Mouse (Mus musculus) liver, adult 2 months (tissue): Measurements from ENCODE around the gene Ffar4. TPM values are rescaled to one million over a fixed set of nuclear protein-coding genes. Genes with fewer than 3 reads are reported as not detected.

Source experiments
- DNase-seq: peaks from one replicate; pipeline ENCODE4 v3.0.0-alpha.2; 2011; ENCODE audit warnings: low read depth, low spot score; ENCODE audit errors: extremely low read depth
- H3K27ac ChIP-seq: fragments of 200-500 bp; replicated peaks from 2 replicates; pipeline ENCODE4 v1.5.1; 2012; ENCODE audit warnings: low read depth, mild to moderate bottlenecking, control low read depth, inconsistent platforms, low read length; ENCODE audit not compliant: insufficient read depth
- H3K27me3 ChIP-seq: fragments of 200-500 bp; 2 replicates; pipeline ENCODE4 v1.6.1; 2012; ENCODE audit warnings: mild to moderate bottlenecking, moderate library complexity, low read length, inconsistent platforms; ENCODE audit not compliant: control insufficient read depth, insufficient read depth
- H3K36me3 ChIP-seq: fragments of 200-500 bp; 2 replicates; pipeline ENCODE4 v1.6.1; 2012; ENCODE audit warnings: low read length, inconsistent platforms; ENCODE audit not compliant: control insufficient read depth, insufficient read depth
- H3K4me1 ChIP-seq: fragments of 200-500 bp; 2 replicates; pipeline ENCODE4 v1.6.1; 2011; ENCODE audit warnings: low read length; ENCODE audit not compliant: control insufficient read depth, insufficient read depth
- H3K4me3 ChIP-seq: fragments of 200-500 bp; 2 replicates; pipeline ENCODE4 v1.5.1; 2011; ENCODE audit warnings: low read depth, mild to moderate bottlenecking, control low read depth, low read length, moderate library complexity; ENCODE audit not compliant: insufficient read depth
- H3K79me2 ChIP-seq: fragments of 200-500 bp; 2 replicates; pipeline ENCODE4 v1.6.1; 2012; ENCODE audit warnings: inconsistent platforms, mild to moderate bottlenecking, low read length, moderate library complexity; ENCODE audit not compliant: control insufficient read depth, insufficient read depth
- H3K9ac ChIP-seq: fragments of 200-500 bp; 2 replicates; pipeline ENCODE4 v1.6.1; 2012; ENCODE audit warnings: low read depth, mild to moderate bottlenecking, control low read depth, inconsistent platforms, low read length
- CTCF ChIP-seq: fragments of 200-500 bp; IDR thresholded peaks from 2 replicates; pipeline ENCODE4 v1.5.1; 2011; ENCODE audit warnings: low read depth, low read length, control low read depth
- POLR2A ChIP-seq: fragments of 200-500 bp; IDR thresholded peaks from 2 replicates; pipeline ENCODE4 v1.6.1; 2011; ENCODE audit warnings: low read length, control low read depth; ENCODE audit not compliant: insufficient read depth; ENCODE audit errors: extremely low read depth
- WGBS: fragments of 180-500 bp; shearing (Covaris S2); methylation state at CpG from one replicate; pipeline ENCODE4 v1.1.7; 2018; 5-methylcytosine and 5-hydroxymethylcytosine counted together
- polyA plus RNA-seq: library from polyadenylated mRNA; depleted of rRNA; stranded (reverse); fragments of >200 nt; gene quantifications from 2 replicates; pipeline ENCODE4 v1.2.3, GENCODE M21; 2012
- total RNA-seq: library from RNA; depleted of rRNA; stranded (reverse); fragments of >200 nt; gene quantifications from 2 replicates; pipeline ENCODE4 v1.2.3, GENCODE M21; 2014

The Ffar4 gene
- total and polyA plus RNA-seq, 2 experiments, result 0.09 to 0.83 TPM

GRCm38 (mm10) chr19:38086948-38087551 is 9.8 kb upstream of the Ffar4 start:
- Histone ChIP-seq H3K27me3 (no peaks in the 10 kb centered on the region), H3K9ac (no peak overlapping the region), H3K4me1 (no peaks in the 10 kb centered on the region), H3K4me3 (no peak overlapping the region), H3K79me2 (no peaks in the 10 kb centered on the region), H3K36me3 (no peaks in the 10 kb centered on the region), H3K27ac (no peak overlapping the region)
- DNase-seq, result peak; percentile 80
- TF ChIP-seq POLR2A, result no peak
- peak; percentile 85 for TF ChIP-seq CTCF
- 17% methylated on average over 11 of the region's 11 CpGs for WGBS

GRCm38 (mm10) chr19:38089358-38089757 is 7.5 kb upstream of the Ffar4 start:
- Histone ChIP-seq H3K4me3 (no peak overlapping the region), H3K9ac (no peak overlapping the region), H3K27me3 (no peaks in the 10 kb centered on the region), H3K36me3 (no peaks in the 10 kb centered on the region), H3K4me1 (no peaks in the 10 kb centered on the region), H3K27ac (no peak overlapping the region), H3K79me2 (no peaks in the 10 kb centered on the region)
- peak; percentile 30 for DNase-seq
- no peak for TF ChIP-seq CTCF
- no peak for TF ChIP-seq POLR2A
- WGBS, result 36% methylated on average over 8 of the region's 8 CpGs

DNA sequence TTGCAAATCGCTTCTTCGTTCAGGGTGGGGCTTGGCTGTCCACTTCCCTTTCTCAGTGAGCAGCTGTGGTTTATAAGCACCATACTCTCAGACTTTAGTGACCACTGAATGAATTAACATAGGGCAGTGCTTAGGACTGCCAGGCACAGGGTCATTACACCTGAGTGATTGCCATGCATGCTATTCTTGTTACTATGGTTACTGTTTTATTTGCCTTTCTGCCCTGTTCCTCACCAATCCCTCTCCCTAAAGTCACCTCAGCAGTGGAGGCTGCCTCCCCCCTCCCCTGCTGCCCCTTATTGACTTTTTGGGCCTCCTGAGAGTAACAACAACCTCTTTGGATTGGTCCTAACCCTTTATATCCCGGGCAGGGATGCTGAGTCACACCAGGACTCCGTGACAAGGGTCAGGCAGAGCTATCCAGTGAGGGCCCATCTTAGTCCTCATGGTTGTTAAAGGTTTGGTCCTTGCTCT is 5.3 kb upstream of the Ffar4 start:
- TF ChIP-seq POLR2A, result no peak
- no peak for TF ChIP-seq CTCF
- WGBS, result 68% methylated on average over 4 of the region's 4 CpGs
- H3K79me2 ChIP-seq, result no peaks in the 10 kb centered on the region
- no peaks in the 10 kb centered on the region for H3K36me3 ChIP-seq
- H3K4me1 ChIP-seq, result no peaks in the 10 kb centered on the region
- H3K4me3 ChIP-seq, result no peak overlapping the region
- H3K9ac ChIP-seq, result no peak overlapping the region
- no peak overlapping the region for H3K27ac ChIP-seq
- H3K27me3 ChIP-seq, result no peaks in the 10 kb centered on the region
- DNase-seq, result no peak

GRCm38 (mm10) chr19:38096231-38096630 is 640 bp upstream of the Ffar4 start:
- peaks cover 3% of the 10 kb centered on the region; the same call in 1 of the 2 replicates for H3K4me1 ChIP-seq
- no peak overlapping the region for H3K9ac ChIP-seq
- H3K27ac ChIP-seq, result no peak overlapping the region
- H3K27me3 ChIP-seq, result no peaks in the 10 kb centered on the region
- no peaks in the 10 kb centered on the region for H3K79me2 ChIP-seq
- DNase-seq, result no peak
- no peak overlapping the region for H3K4me3 ChIP-seq
- no peak for TF ChIP-seq POLR2A
- no peak for TF ChIP-seq CTCF
- WGBS, result 68% methylated on average over 4 of the region's 4 CpGs
- H3K36me3 ChIP-seq, result no peaks in the 10 kb centered on the region

DNA sequence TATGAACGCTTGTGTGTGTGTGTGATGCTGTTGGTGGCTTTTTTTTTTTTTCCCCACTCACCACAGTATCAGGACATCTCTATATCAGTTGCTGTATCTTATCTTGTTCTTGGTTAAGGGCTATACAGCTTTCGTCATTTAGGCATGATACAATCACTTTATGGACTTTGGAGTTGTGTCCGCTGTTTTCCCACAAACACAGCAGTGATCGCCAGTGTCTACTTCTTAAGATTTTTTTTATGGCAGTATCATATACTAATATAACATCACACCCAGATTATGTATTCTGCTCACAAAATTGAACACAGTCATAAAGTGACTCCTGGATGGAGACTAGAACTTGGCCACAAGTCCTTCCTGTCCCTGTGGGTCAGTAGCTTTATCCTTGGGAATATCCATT is 11.0 kb downstream of the Ffar4 start:
- no peaks in the 10 kb centered on the region for H3K36me3 ChIP-seq
- DNase-seq, result peak; percentile 25
- no peaks in the 10 kb centered on the region for H3K4me1 ChIP-seq
- H3K9ac ChIP-seq, result no peak overlapping the region
- no peak overlapping the region for H3K27ac ChIP-seq
- H3K79me2 ChIP-seq, result no peaks in the 10 kb centered on the region
- H3K4me3 ChIP-seq, result no peak overlapping the region
- TF ChIP-seq POLR2A (no peak), CTCF (no peak)
- H3K27me3 ChIP-seq, result no peaks in the 10 kb centered on the region
- WGBS, result 60% methylated on average over 4 of the region's 4 CpGs

GRCm38 (mm10) chr19:38109506-38110242 is 12.8 kb downstream of the Ffar4 start:
- Histone ChIP-seq H3K9ac (no peak overlapping the region), H3K27ac (no peak overlapping the region), H3K79me2 (no peaks in the 10 kb centered on the region), H3K36me3 (no peaks in the 10 kb centered on the region), H3K4me3 (no peak overlapping the region), H3K4me1 (peaks cover 2% of the 10 kb centered on the region; the same call in 1 of the 2 replicates), H3K27me3 (no peaks in the 10 kb centered on the region)
- no peak for DNase-seq
- 91% methylated on average over 15 of the region's 15 CpGs for WGBS
- TF ChIP-seq POLR2A, result no peak
- no peak for TF ChIP-seq CTCF
